Mouse (Mus musculus) gastrocnemius, postnatal 10 days (tissue): ENCODE data around the gene Slc37a3. TPM values are rescaled to one million over a fixed set of nuclear protein-coding genes. Genes with fewer than 3 reads are reported as not detected.
A peak's percentile ranks its signal among the peaks of the same experiment; 100 is the strongest.

Experiments used
- DNase-seq: peaks from one replicate; pipeline ENCODE4 v3.0.0; 2021; ENCODE audit warnings: mixed read lengths
- total RNA-seq, 2 experiments: library from RNA; stranded (reverse); gene quantifications; 2 replicates each; pipeline ENCODE4 v1.2.3; 2021

The Slc37a3 gene
- total RNA-seq, 2 experiments from 2014 or later: 21.0 to 32.2 TPM

- no peak for DNase-seq
These were observed 58.9 kb downstream of the Slc37a3 start for GRCm38 (mm10) chr6:39318631-39319010.

- no peak for DNase-seq
These were observed 59.4 kb downstream of the Slc37a3 start for GRCm38 (mm10) chr6:39317854-39318630.

GRCm38 (mm10) chr6:39316089-39316488, 61.4 kb downstream of the Slc37a3 start:
- no peak for DNase-seq

GRCm38 (mm10) chr6:39314461-39314860, 63.0 kb downstream of the Slc37a3 start:
- no peak for DNase-seq

- no peak for DNase-seq
These were observed 65.7 kb downstream of the Slc37a3 start for GRCm38 (mm10) chr6:39311786-39312185.

GRCm38 (mm10) chr6:39304371-39304874, 73.1 kb downstream of the Slc37a3 start:
- DNase-seq: peak; percentile 16

GRCm38 (mm10) chr6:39301484-39301883, 76.0 kb downstream of the Slc37a3 start:
- no peak for DNase-seq

GRCm38 (mm10) chr6:39297079-39297478, 80.4 kb downstream of the Slc37a3 start:
- DNase-seq: no peak

- no peak for DNase-seq
These were observed 81.0 kb downstream of the Slc37a3 start for GRCm38 (mm10) chr6:39296474-39296873.

GRCm38 (mm10) chr6:39295727-39296411, 81.6 kb downstream of the Slc37a3 start:
- peak; percentile 26 for DNase-seq

GRCm38 (mm10) chr6:39289721-39290120, 87.8 kb downstream of the Slc37a3 start:
- DNase-seq: no peak

- DNase-seq: no peak
These were observed 89.7 kb downstream of the Slc37a3 start for GRCm38 (mm10) chr6:39287782-39288181.

GRCm38 (mm10) chr6:39286732-39287083, 90.8 kb downstream of the Slc37a3 start:
- no peak for DNase-seq

GRCm38 (mm10) chr6:39286053-39286731, 91.3 kb downstream of the Slc37a3 start:
- DNase-seq: no peak

- DNase-seq: no peak
These were observed 92.6 kb downstream of the Slc37a3 start for GRCm38 (mm10) chr6:39284836-39285235.

Other genes starting within 250 kb of the Slc37a3 start
- gene Kdm7a, start 170.9 kb downstream of the Slc37a3 start, total RNA-seq: 10 to 100 TPM; 15.8 to 16.3 TPM
- under 1 TPM in 1 of 2 experiments, not detected in 1; 0.16 TPM for gene Rab19, start 3.5 kb upstream of the Slc37a3 start, total RNA-seq
- 10 to 100 TPM; 30.4 to 31.8 TPM for gene Mkrn1, start 42.8 kb upstream of the Slc37a3 start, total RNA-seq
- gene Dennd2a, start 180.2 kb upstream of the Slc37a3 start, total RNA-seq: 10 to 100 TPM; 15.4 to 19.9 TPM
- gene Adck2, start 196.2 kb upstream of the Slc37a3 start, total RNA-seq: 10 to 100 TPM in 1 of 2 experiments, 1 to 10 TPM in 1; 6.2 to 12.5 TPM
- not detected for gene Gm42420, start 208.1 kb upstream of the Slc37a3 start, total RNA-seq
- 100 to 1,000 TPM; 263 to 317 TPM for gene Ndufb2, start 214.9 kb upstream of the Slc37a3 start, total RNA-seq